Mouse (Mus musculus): ENCODE measurements around the gene Stmnd1. TPM values are rescaled to one million over a fixed set of nuclear protein-coding genes. Genes with fewer than 3 reads are reported as not detected.
"Not testable (repeated sequence)": the region's sequence is repeated elsewhere in the genome, so short reads cannot be mapped to it uniquely, and the experiment has no call there.

Gene Stmnd1
- total RNA-seq (2018; cell fraction: chromatin; rRNA removed): not detected
- not detected for total RNA-seq (2018; cell fraction: cytosol; rRNA removed)
- not detected for total RNA-seq (2018; cell fraction: nucleus; rRNA removed)
- not detected in 3 replicates for polyA plus RNA-seq (2018)

DNA sequence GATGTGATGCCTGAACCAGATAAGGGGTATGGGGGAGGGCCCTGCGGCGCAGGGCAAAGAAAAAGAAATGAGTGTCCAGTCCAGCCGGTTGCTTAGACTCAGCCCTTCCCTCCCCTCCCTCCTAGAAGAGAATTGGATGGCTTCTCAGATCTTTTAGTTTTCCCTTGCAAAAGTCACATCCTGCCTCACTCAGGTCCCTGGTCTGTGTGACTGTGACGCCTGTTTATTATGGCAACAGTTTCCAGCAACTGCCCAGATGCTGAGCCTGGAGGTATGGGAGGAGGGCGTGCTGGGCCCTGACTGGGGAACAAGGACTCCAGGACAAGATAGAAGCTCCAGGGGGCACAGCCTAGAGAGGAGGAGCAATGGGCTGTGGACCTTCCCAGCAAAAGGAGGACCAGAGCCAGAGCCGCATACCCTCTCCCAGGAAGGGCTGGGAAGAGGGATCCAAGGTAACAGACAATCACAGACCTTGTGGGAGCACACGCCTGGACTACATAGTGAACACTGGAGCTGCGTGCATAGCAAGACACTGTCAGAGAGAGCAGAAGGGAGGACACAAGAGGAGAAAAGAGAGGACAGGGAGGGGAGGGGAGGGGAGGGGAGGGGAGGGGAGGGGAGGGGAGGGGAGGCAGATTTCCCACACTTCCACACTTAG lies at the start of gene Stmnd1:
TSS of gene Stmnd1 (plus strand) at position 269 of the 658 bp plus-strand sequence.
- H3K4me3 ChIP-seq (ENCODE audit: inconsistent target): no peak within 1 kb of the TSS

DNA sequence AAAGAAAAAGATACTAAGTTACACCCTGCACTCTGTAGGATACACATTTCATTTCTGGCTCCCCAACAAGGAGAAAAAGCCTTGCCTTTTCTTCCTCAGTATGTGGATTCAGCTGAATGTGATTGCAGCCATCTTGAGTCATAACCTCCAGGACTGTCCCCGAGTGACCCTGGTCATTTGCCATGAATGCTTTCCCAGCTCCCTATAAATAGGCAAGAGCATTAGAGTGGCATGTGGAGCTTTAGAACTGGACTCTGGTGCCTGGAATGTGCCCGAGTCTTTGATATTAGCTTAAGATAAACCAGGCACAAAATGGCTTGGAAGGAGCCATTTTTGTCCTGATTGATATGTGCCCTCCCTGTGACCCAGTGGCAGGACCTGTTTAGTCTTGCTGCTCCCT lies 46.6 kb upstream of the Stmnd1 start:
- Histone ChIP-seq H3K79me2 (ENCODE audit: inconsistent target) (no peaks in the 10 kb centered on the region), H3K36me3 (ENCODE audit: inconsistent target) (no peaks in the 10 kb centered on the region), H3K4me3 (ENCODE audit: inconsistent target) (no peak overlapping the region), H3K27ac (no peak overlapping the region)
- 79% methylated on average over 2 of the region's 2 CpGs for WGBS (ENCODE audit: missing documents)

More for the DNA sequence above, at the start of gene Stmnd1:
- WGBS (ENCODE audit: missing documents): 68% methylated on average over 8 of the region's 8 CpGs
- H3K36me3 ChIP-seq (ENCODE audit: inconsistent target): no peaks in the 10 kb centered on the region
- no peaks in the 10 kb centered on the region for H3K79me2 ChIP-seq (ENCODE audit: inconsistent target)
- no peak within 1 kb of the TSS for H3K27ac ChIP-seq

- Histone ChIP-seq H3K27ac (no peak overlapping the region), H3K79me2 (ENCODE audit: inconsistent target) (no peaks in the 10 kb centered on the region), H3K36me3 (ENCODE audit: inconsistent target) (no peaks in the 10 kb centered on the region), H3K4me3 (ENCODE audit: inconsistent target) (no peak overlapping the region)
- WGBS (ENCODE audit: missing documents): 83% methylated on average over 4 of the region's 4 CpGs
Observed at GRCm38 (mm10) chr13:46227486-46227885, 46.0 kb upstream of the Stmnd1 start.

DNA sequence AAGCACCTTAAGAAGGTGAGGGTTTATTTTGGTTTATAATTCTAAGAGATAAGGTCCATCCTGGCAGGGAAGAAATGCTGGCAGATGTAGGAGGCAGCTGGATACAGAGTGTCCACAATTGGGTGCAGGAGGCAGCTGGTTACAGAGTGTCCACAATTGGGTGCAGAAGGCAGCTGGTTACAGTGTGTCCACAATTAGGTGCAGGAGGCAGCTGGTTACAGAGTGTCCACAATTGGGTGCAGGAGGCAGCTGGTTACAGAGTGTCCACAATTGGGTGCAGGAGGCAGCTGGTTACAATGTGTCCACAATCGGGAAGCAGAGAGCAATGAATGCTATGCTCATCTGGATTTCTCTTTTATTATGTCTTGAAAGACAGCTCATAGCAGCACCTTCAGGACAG lies 44.8 kb upstream of the Stmnd1 start:
- H3K79me2 ChIP-seq (ENCODE audit: inconsistent target); H3K4me3 ChIP-seq (ENCODE audit: inconsistent target); H3K36me3 ChIP-seq (ENCODE audit: inconsistent target); H3K27ac ChIP-seq: not testable (repeated sequence)
- WGBS (ENCODE audit: missing documents): 92% methylated on average over 1 of the region's 1 CpGs

GRCm38 (mm10) chr13:46231514-46232085 lies 41.9 kb upstream of the Stmnd1 start:
- Histone ChIP-seq H3K27ac (no peak overlapping the region), H3K36me3 (ENCODE audit: inconsistent target) (no peaks in the 10 kb centered on the region), H3K4me3 (ENCODE audit: inconsistent target) (no peak overlapping the region), H3K79me2 (ENCODE audit: inconsistent target) (no peaks in the 10 kb centered on the region)
- 72% methylated on average over 5 of the region's 5 CpGs for WGBS (ENCODE audit: missing documents)

GRCm38 (mm10) chr13:46237723-46238349 lies 35.7 kb upstream of the Stmnd1 start:
- H3K36me3 ChIP-seq (ENCODE audit: inconsistent target): no peaks in the 10 kb centered on the region
- WGBS (ENCODE audit: missing documents): 89% methylated on average over 7 of the region's 7 CpGs
- no peak overlapping the region for H3K27ac ChIP-seq
- H3K4me3 ChIP-seq (ENCODE audit: inconsistent target): no peak overlapping the region
- H3K79me2 ChIP-seq (ENCODE audit: inconsistent target): no peaks in the 10 kb centered on the region

GRCm38 (mm10) chr13:46238796-46239195 lies 34.7 kb upstream of the Stmnd1 start:
- no peaks in the 10 kb centered on the region for H3K79me2 ChIP-seq (ENCODE audit: inconsistent target)
- WGBS (ENCODE audit: missing documents): 96% methylated on average over 7 of the region's 7 CpGs
- no peak overlapping the region for H3K4me3 ChIP-seq (ENCODE audit: inconsistent target)
- no peak overlapping the region for H3K27ac ChIP-seq
- H3K36me3 ChIP-seq (ENCODE audit: inconsistent target): no peaks in the 10 kb centered on the region

DNA sequence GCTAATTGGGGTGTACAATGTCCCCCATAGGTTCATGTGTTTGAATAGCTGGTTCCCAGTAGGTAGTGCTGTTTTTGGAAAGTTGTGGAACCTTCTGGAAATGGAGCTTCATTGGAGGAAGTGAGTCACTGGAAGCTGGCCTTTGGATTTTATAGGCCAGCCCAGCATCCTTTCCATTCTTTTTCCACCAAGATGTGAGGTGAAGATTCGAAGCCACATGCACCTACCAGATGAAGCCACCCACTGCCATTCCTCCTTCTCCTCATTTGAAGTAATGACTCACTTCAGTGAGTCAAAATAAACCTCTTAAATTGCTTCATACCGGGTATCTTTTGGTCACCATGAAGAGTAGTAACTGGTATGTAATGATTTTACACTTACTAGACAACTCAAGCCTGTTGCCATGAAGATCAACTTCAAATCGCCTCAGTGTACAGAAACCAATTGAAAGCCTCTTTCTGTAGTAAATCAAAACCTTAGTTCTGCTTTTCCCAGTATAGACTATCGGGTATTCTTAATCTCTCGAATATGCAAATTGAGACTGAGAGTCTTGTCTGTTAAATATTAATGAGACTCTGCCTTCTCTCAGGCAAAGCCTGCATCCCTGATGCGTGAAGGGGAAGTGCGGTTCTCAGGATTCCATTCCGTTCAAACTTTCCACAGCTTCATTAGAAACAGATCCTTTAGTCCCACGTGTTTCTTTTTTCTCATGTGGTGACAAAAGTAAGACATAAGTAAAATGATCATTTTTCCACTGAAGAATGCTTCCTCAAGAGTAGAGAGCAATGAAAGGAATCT lies 31.9 kb upstream of the Stmnd1 start:
- no peak overlapping the region for H3K27ac ChIP-seq
- no peak overlapping the region for H3K4me3 ChIP-seq (ENCODE audit: inconsistent target)
- H3K36me3 ChIP-seq (ENCODE audit: inconsistent target): no peaks in the 10 kb centered on the region
- H3K79me2 ChIP-seq (ENCODE audit: inconsistent target): no peaks in the 10 kb centered on the region
- WGBS (ENCODE audit: missing documents): 80% methylated on average over 9 of the region's 9 CpGs

DNA sequence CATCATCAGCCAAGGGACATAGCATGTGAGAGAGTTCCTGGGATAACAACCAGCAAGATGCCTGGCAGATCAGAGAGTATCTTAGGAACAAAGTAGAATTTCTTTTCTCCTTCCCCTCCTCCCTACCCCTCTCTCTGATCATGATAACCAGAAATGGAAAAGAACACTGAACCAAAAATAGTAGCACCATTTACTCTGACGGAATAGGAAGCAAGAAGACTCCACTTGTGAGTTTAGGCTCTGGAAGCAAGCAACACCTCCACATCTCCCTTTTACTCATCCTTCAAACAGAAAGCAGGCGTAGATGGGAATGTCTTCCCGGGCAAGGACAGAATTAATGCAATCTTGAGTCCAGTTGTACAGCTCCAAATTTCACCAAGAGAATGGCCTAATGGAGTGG lies 19.8 kb upstream of the Stmnd1 start:
- no peak overlapping the region for H3K4me3 ChIP-seq (ENCODE audit: inconsistent target)
- no peaks in the 10 kb centered on the region for H3K79me2 ChIP-seq (ENCODE audit: inconsistent target)
- no peak overlapping the region for H3K27ac ChIP-seq
- 89% methylated on average over 3 of the region's 3 CpGs for WGBS (ENCODE audit: missing documents)
- no peaks in the 10 kb centered on the region for H3K36me3 ChIP-seq (ENCODE audit: inconsistent target)

- Histone ChIP-seq H3K36me3 (ENCODE audit: inconsistent target) (no peaks in the 10 kb centered on the region), H3K27ac (no peak overlapping the region), H3K79me2 (ENCODE audit: inconsistent target) (no peaks in the 10 kb centered on the region), H3K4me3 (ENCODE audit: inconsistent target) (no peak overlapping the region)
- 89% methylated on average over 5 of the region's 5 CpGs for WGBS (ENCODE audit: missing documents)
Observed at GRCm38 (mm10) chr13:46254171-46254570, 19.4 kb upstream of the Stmnd1 start.

GRCm38 (mm10) chr13:46255616-46256015 lies 17.9 kb upstream of the Stmnd1 start:
- H3K36me3 ChIP-seq (ENCODE audit: inconsistent target): no peaks in the 10 kb centered on the region
- H3K4me3 ChIP-seq (ENCODE audit: inconsistent target): no peak overlapping the region
- WGBS (ENCODE audit: missing documents): 77% methylated on average over 5 of the region's 6 CpGs
- no peak overlapping the region for H3K27ac ChIP-seq
- no peaks in the 10 kb centered on the region for H3K79me2 ChIP-seq (ENCODE audit: inconsistent target)

GRCm38 (mm10) chr13:46257847-46258246 lies 15.7 kb upstream of the Stmnd1 start:
- Histone ChIP-seq H3K4me3 (ENCODE audit: inconsistent target) (no peak overlapping the region), H3K27ac (no peak overlapping the region), H3K36me3 (ENCODE audit: inconsistent target) (no peaks in the 10 kb centered on the region), H3K79me2 (ENCODE audit: inconsistent target) (no peaks in the 10 kb centered on the region)
- WGBS (ENCODE audit: missing documents): 7% methylated on average over 4 of the region's 4 CpGs

- WGBS (ENCODE audit: missing documents): 17% methylated on average over 4 of the region's 4 CpGs
- H3K79me2 ChIP-seq (ENCODE audit: inconsistent target): no peaks in the 10 kb centered on the region
- H3K27ac ChIP-seq: no peak overlapping the region
- H3K36me3 ChIP-seq (ENCODE audit: inconsistent target): no peaks in the 10 kb centered on the region
- no peak overlapping the region for H3K4me3 ChIP-seq (ENCODE audit: inconsistent target)
Observed at GRCm38 (mm10) chr13:46259526-46259925, 14.0 kb upstream of the Stmnd1 start.

DNA sequence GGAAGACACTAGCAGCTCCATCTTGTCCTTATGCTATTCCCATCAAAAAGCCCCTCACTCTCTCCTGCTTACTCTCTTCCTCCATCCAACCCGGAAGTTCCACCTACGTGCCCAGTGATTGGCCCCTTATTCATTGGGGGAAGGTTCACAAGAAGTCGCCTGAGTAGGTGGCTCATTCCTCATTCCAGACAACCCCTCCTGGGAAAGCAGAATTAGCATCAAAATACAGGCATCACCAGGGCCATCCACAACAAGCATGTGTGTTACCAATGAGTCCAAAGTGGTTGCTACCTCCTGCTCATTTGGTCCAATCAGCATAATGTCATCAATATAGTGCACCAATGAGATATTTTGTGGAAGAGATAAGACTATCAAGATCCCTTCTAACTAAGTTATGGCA lies 12.3 kb upstream of the Stmnd1 start:
- no peaks in the 10 kb centered on the region for H3K79me2 ChIP-seq (ENCODE audit: inconsistent target)
- WGBS (ENCODE audit: missing documents): 96% methylated on average over 3 of the region's 3 CpGs
- no peak overlapping the region for H3K4me3 ChIP-seq (ENCODE audit: inconsistent target)
- no peaks in the 10 kb centered on the region for H3K36me3 ChIP-seq (ENCODE audit: inconsistent target)
- no peak overlapping the region for H3K27ac ChIP-seq

DNA sequence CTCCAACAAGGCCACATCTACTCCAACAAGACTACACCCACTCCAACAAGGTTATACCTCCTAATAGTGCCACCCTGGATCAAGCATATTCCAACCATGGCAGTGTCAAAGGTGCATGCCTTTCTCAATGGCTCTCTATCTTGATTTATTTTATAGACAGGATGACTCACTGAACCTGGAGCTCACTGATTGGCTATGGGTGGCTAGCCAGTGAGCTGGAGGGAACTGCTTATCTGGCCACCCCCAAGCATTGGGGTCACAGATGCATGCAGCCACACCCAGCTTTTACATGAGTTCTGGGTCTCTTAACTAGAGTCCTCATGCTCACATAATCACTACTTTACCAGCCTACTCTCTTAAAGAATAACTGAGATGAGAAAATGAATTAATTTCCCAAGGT lies 5.7 kb upstream of the Stmnd1 start:
- Histone ChIP-seq H3K36me3 (ENCODE audit: inconsistent target) (no peaks in the 10 kb centered on the region), H3K27ac (no peak overlapping the region), H3K79me2 (ENCODE audit: inconsistent target) (no peaks in the 10 kb centered on the region), H3K4me3 (ENCODE audit: inconsistent target) (no peak overlapping the region)

Data from macrophage (primary cell).